Mouse (Mus musculus) naive thymus-derived CD4-positive, alpha-beta T cell, adult 2 months (primary cell): Measurements from ENCODE around the gene Enkur.
A peak's percentile ranks its signal among the peaks of the same experiment; 100 is the strongest.
"Not testable (repeated sequence)": the region's sequence is repeated elsewhere in the genome, so short reads cannot be mapped to it uniquely, and the experiment has no call there.

Experiments
- DNase-seq: peaks from one replicate; pipeline ENCODE4 v3.0.0-alpha.2; 2011; ENCODE audit warnings: low read depth

Gene Enkur

GRCm38 (mm10) chr2:21204912-21205830 is at the start of gene Enkur, which contains the start of gene Thnsl1:
Gene Enkur (minus strand): TSS chr2:21205365.
Gene Thnsl1 (plus strand): TSS chr2:21205724.
- DNase-seq, result peak; percentile 100

- DNase-seq, result no peak
Observed at GRCm38 (mm10) chr2:21254308-21254707, 49.1 kb upstream of the Enkur start.

GRCm38 (mm10) chr2:21253644-21254043 is 48.5 kb upstream of the Enkur start:
- no peak for DNase-seq

- DNase-seq, result no peak
Observed at GRCm38 (mm10) chr2:21245477-21246102, 40.4 kb upstream of the Enkur start.

- DNase-seq, result no peak
Observed at GRCm38 (mm10) chr2:21244986-21245385, 39.8 kb upstream of the Enkur start.

- not testable (repeated sequence) for DNase-seq
Observed at GRCm38 (mm10) chr2:21244104-21244503, 38.9 kb upstream of the Enkur start.

GRCm38 (mm10) chr2:21236846-21237245 is 31.7 kb upstream of the Enkur start:
- no peak for DNase-seq

- no peak for DNase-seq
Observed at GRCm38 (mm10) chr2:21235844-21236386, 30.8 kb upstream of the Enkur start.

- DNase-seq, result no peak
Observed at GRCm38 (mm10) chr2:21234871-21235648, 29.9 kb upstream of the Enkur start.

GRCm38 (mm10) chr2:21231147-21231546 is 26.0 kb upstream of the Enkur start:
- no peak for DNase-seq

- DNase-seq, result peak; percentile 36
Observed at GRCm38 (mm10) chr2:21230276-21230675, 25.1 kb upstream of the Enkur start.

GRCm38 (mm10) chr2:21222453-21223384 is 17.6 kb upstream of the Enkur start:
- peak; percentile 72 for DNase-seq

- no peak for DNase-seq
Observed at GRCm38 (mm10) chr2:21215284-21215683, 10.1 kb upstream of the Enkur start.

- DNase-seq, result peak; percentile 35
Observed at GRCm38 (mm10) chr2:21214322-21214721, 9.2 kb upstream of the Enkur start.

- DNase-seq, result no peak
Observed at GRCm38 (mm10) chr2:21211361-21211760, 6.2 kb upstream of the Enkur start.

- no peak for DNase-seq
Observed at GRCm38 (mm10) chr2:21206278-21206677, 1.1 kb upstream of the Enkur start.

- DNase-seq, result no peak
Observed at GRCm38 (mm10) chr2:21205831-21206159, 630 bp upstream of the Enkur start.

- DNase-seq, result no peak
Observed at GRCm38 (mm10) chr2:21202754-21203153, 2.4 kb downstream of the Enkur start.

GRCm38 (mm10) chr2:21199051-21199450 is 6.1 kb downstream of the Enkur start:
- DNase-seq, result no peak

- no peak for DNase-seq
Observed at GRCm38 (mm10) chr2:21195233-21195632, 9.9 kb downstream of the Enkur start.

- DNase-seq, result no peak
Observed at GRCm38 (mm10) chr2:21191232-21191631, 13.9 kb downstream of the Enkur start.
